Mouse (Mus musculus): ENCODE data around the gene Nid1. TPM values are rescaled to one million over a fixed set of nuclear protein-coding genes. Genes with fewer than 3 reads are reported as not detected.
A peak's percentile ranks its signal among the peaks of the same experiment; 100 is the strongest.
"Not testable (repeated sequence)": the region's sequence is repeated elsewhere in the genome, so short reads cannot be mapped to it uniquely, and the experiment has no call there.

Gene Nid1
- polyA plus RNA-seq, 1 experiment from 2014 or later, result 112 TPM

DNA sequence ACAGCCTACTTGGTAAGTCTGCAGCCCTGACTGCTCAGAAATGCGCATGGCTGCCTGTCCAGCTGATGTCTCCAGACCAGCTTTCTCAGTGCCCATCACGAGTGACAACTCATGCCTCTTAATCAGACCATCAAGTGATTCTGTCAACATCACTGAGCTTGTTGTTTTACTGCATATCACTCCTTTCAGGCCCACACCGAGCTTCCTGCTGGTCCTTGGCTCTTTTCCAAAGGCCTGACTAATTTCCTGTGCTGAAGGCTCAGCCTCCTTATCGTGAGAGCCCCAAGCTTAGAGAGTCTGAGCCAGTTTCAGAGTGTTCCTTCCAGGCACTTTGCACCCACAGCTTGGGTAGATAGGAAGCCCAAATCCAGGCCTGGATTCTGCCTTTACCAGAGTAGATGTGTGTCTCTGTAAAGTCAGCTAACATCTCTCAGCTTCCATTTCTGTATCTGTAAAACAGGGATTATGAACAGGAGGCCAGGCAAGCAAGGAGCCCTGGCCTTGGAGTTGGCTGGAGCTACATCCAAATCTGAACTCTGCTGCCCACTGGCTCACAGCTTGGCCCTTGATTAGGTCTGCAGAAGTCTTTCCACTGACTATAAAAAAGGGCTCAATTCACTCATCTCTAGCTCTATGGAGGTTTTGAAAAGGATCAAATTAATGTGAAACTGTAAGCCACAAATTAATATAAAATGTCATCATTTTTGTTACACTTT, 101.4 kb downstream of the Nid1 start:
- Histone ChIP-seq H3K4me3 (replicated peaks; ENCODE audit: low read length) (no peak overlapping the region), H3K27me3 (ENCODE audit: control insufficient read depth, insufficient read depth, low read length) (no peaks in the 10 kb centered on the region), H3K4me2 (ENCODE audit: low read depth, low read length) (no peak overlapping the region), H3K27ac (ENCODE audit: low read length) (no peak overlapping the region), H3K4me1 (ENCODE audit: control insufficient read depth, insufficient read depth, low read length) (no peaks in the 10 kb centered on the region), H3K9me3 (replicated peaks; ENCODE audit: control insufficient read depth, low read length) (no peaks in the 10 kb centered on the region), H3K9ac (ENCODE audit: low read length) (no peak overlapping the region), H3K36me3 (ENCODE audit: control insufficient read depth, insufficient read depth, low read length) (no peaks in the 10 kb centered on the region)
- ATAC-seq (ENCODE audit: insufficient read depth, low FRiP score), result peak; percentile 40; the same call in 1 of the 2 replicates
- WGBS, result 32% methylated on average over 4 of the region's 4 CpGs

DNA sequence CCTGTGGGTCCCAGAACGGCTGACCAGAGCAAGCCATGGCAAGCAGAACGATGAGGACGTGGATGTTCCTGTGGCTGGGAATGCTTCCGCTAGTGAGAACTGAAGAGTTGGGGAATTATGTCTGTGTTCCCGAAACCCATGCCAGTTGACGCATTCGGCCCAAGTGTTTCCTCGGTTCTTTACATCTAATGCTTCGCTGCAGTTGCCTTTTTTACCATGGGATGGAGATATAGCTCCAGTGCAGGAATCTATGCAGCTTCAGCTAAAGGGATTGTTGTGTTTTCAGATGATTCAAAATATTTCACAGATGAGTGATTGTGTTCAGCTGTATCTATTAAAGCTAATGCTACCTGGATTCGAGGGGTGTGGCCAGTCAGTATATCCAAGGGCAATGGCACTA, 105.7 kb downstream of the Nid1 start:
- H3K36me3 ChIP-seq (ENCODE audit: control insufficient read depth, insufficient read depth, low read length), result not testable (repeated sequence)
- 94% methylated on average over 10 of the region's 10 CpGs for WGBS

DNA sequence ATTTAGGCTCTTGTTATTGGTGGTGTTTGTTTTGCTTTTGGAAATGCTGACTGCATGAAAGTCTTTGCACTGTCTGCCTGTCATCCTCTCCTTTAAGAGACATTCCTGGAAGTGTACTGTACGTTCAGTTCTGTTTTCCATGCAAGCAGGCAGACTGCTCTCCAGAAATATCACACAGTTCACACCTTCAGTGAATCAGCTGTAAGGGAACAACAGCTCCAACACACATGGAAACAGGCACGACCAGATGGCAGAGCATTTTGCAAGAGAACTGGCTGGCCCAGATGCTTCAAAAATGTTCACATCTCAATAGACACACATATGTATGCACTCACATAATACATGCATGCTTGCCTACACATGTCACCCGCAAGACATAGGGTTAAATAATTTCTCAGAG, 109.4 kb downstream of the Nid1 start:
- H3K27me3 ChIP-seq (ENCODE audit: control insufficient read depth, insufficient read depth, low read length), result no peaks in the 10 kb centered on the region
- H3K9ac ChIP-seq (ENCODE audit: low read length), result no peak overlapping the region
- 67% methylated on average over 3 of the region's 3 CpGs for WGBS
- H3K4me2 ChIP-seq (ENCODE audit: low read depth, low read length), result no peak overlapping the region
- no peak overlapping the region for H3K4me3 ChIP-seq (replicated peaks; ENCODE audit: low read length)
- H3K36me3 ChIP-seq (ENCODE audit: control insufficient read depth, insufficient read depth, low read length), result no peaks in the 10 kb centered on the region
- H3K4me1 ChIP-seq (ENCODE audit: control insufficient read depth, insufficient read depth, low read length), result no peaks in the 10 kb centered on the region
- no peak overlapping the region for H3K27ac ChIP-seq (ENCODE audit: low read length)
- ATAC-seq (ENCODE audit: insufficient read depth, low FRiP score), result no peak
- no peaks in the 10 kb centered on the region for H3K9me3 ChIP-seq (replicated peaks; ENCODE audit: control insufficient read depth, low read length)

More for the DNA sequence above, 105.7 kb downstream of the Nid1 start:
- ATAC-seq (ENCODE audit: insufficient read depth, low FRiP score); H3K4me3 ChIP-seq (replicated peaks; ENCODE audit: low read length); H3K4me2 ChIP-seq (ENCODE audit: low read depth, low read length); H3K9ac ChIP-seq (ENCODE audit: low read length); H3K27ac ChIP-seq (ENCODE audit: low read length); H3K27me3 ChIP-seq (ENCODE audit: control insufficient read depth, insufficient read depth, low read length); H3K4me1 ChIP-seq (ENCODE audit: control insufficient read depth, insufficient read depth, low read length); H3K9me3 ChIP-seq (replicated peaks; ENCODE audit: control insufficient read depth, low read length): not testable (repeated sequence)

DNA sequence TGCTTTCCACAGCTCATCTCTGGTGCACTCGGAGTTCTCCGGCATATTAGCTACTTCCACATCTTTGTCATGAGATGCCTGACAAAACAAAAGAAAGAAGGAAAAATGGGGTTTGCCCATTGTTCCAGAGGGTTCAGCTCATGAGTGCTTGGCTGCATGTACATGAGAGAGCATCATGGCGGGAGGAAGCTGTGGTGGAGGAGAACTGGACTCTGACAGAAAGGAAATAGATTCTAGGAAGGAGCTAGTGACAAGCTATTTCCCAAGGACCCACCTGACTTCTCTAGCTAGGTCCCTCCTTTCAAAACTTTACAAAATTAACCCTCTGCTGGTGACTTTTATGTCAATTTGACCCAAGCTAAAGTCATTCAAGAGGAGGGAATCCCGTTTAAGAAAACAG, 110.5 kb downstream of the Nid1 start:
- Histone ChIP-seq H3K27me3 (ENCODE audit: control insufficient read depth, insufficient read depth, low read length) (no peaks in the 10 kb centered on the region), H3K4me3 (replicated peaks; ENCODE audit: low read length) (no peak overlapping the region), H3K9ac (ENCODE audit: low read length) (no peak overlapping the region), H3K4me1 (ENCODE audit: control insufficient read depth, insufficient read depth, low read length) (no peaks in the 10 kb centered on the region), H3K27ac (ENCODE audit: low read length) (no peak overlapping the region), H3K4me2 (ENCODE audit: low read depth, low read length) (no peak overlapping the region), H3K9me3 (replicated peaks; ENCODE audit: control insufficient read depth, low read length) (no peaks in the 10 kb centered on the region), H3K36me3 (ENCODE audit: control insufficient read depth, insufficient read depth, low read length) (no peaks in the 10 kb centered on the region)
- ATAC-seq (ENCODE audit: insufficient read depth, low FRiP score), result no peak
- WGBS, result 90% methylated on average over 4 of the region's 4 CpGs

DNA sequence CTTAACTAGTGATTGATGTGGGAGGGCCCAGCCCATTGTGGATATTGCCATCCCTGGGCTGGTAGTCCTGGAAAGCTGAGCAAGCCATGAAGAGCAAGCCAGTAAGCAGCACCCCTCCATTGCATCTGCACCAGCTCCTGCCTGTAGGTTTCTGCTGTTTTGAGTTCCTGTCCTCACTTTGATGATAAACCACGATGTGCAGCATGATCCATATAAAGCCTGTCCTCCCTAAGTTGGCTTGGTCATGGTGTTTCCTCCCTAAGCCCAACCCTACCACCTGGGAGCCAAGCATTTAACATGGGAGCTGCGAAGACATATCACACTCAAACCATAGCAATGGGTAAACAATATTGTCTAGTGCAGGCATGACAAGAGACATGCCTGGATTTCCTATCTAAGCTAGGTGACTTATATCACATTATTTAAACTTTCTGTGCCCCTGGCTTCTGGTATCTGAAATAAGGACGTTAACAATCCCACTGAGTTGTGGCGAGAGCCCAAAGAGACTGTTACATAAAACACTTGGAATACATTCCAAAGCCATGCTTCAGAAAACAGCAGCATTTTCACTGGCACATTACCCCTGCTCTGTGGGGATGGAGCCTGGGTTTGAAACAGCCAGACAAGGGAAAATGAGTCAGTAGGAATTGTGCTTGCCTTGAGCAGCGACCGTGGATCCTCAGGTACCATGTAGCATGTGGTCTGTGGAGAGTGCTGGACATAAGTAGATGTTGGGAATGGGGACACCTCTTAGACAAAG, 111.3 kb downstream of the Nid1 start:
- no peak for ATAC-seq (ENCODE audit: insufficient read depth, low FRiP score)
- Histone ChIP-seq H3K9me3 (replicated peaks; ENCODE audit: control insufficient read depth, low read length) (no peaks in the 10 kb centered on the region), H3K27me3 (ENCODE audit: control insufficient read depth, insufficient read depth, low read length) (no peaks in the 10 kb centered on the region), H3K9ac (ENCODE audit: low read length) (no peak overlapping the region), H3K27ac (ENCODE audit: low read length) (no peak overlapping the region), H3K36me3 (ENCODE audit: control insufficient read depth, insufficient read depth, low read length) (no peaks in the 10 kb centered on the region), H3K4me1 (ENCODE audit: control insufficient read depth, insufficient read depth, low read length) (no peaks in the 10 kb centered on the region), H3K4me3 (replicated peaks; ENCODE audit: low read length) (no peak overlapping the region), H3K4me2 (ENCODE audit: low read depth, low read length) (no peak overlapping the region)
- 81% methylated on average over 6 of the region's 6 CpGs for WGBS

DNA sequence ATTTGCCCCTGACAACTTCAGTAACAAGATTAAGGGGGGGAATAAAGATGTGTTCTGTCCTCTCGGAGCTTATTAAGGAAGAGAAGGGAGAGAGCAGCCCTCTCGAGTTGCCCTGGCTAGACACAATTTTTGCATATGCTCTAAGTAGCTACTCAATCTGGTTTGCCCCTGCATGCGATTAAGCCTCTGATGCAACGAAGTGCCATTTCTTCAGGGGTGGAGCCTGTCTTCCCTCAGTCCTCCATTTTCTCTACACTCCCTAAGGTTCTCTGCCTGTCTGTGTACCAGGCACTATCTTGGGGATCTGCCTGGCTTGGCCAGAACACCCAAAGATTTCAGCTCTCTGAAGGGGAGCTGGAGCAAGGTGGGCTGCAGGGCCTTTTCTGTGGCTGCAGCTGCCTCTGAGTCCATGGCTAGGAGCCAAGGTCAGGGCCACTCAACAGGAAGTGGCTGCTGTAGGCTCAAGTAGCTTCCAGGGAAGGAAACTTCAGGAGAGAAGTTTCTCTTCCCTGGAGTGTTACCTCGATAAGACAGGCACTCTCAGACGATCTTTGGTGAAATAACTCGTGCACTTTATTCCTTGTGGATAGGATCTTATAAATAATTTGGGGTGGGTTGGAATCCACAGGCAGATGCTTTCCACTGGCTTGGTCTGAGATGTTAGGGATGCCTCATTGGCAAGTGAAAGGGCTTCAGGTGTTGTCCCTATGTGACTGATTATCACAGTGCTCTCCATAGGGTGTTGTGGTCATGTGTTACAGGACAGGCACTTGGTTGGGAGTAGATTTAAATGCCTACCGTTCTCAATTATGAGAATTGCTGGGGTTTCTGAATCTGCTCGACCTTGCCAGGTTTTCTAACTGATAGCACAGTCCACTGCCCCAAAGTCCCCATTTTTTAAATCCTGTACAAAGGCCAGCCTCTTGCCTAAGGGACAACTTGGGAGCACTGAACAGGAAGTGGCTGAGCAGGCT, 112.6 kb downstream of the Nid1 start:
- H3K4me1 ChIP-seq (ENCODE audit: control insufficient read depth, insufficient read depth, low read length), result no peaks in the 10 kb centered on the region
- WGBS, result 72% methylated on average over 9 of the region's 9 CpGs
- no peak for ATAC-seq (ENCODE audit: insufficient read depth, low FRiP score)

DNA sequence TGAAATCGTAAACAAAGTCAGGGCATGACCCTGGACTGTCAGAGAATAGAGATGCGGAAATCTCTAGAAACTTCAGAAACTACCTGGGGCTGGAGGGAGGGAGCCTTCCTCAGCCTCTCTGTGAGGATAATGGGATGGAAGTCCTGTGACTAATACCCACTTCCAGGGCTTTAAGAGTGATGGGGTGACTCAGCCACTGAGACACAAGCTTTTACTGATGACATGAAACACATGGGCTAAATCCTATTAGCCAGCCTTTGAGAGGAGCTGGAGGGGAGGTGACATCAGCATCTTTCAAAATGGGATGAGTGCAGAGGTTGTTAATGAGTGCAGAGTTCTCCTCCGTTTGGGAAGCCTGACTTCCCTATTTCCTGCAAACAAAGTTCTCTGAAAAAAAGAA, 114.7 kb downstream of the Nid1 start:
- Histone ChIP-seq H3K9me3 (replicated peaks; ENCODE audit: control insufficient read depth, low read length) (no peaks in the 10 kb centered on the region), H3K9ac (ENCODE audit: low read length) (no peak overlapping the region), H3K4me1 (ENCODE audit: control insufficient read depth, insufficient read depth, low read length) (no peaks in the 10 kb centered on the region), H3K4me2 (ENCODE audit: low read depth, low read length) (no peak overlapping the region), H3K27ac (ENCODE audit: low read length) (no peak overlapping the region), H3K27me3 (ENCODE audit: control insufficient read depth, insufficient read depth, low read length) (no peaks in the 10 kb centered on the region), H3K4me3 (replicated peaks; ENCODE audit: low read length) (no peak overlapping the region), H3K36me3 (ENCODE audit: control insufficient read depth, insufficient read depth, low read length) (no peaks in the 10 kb centered on the region)
- 46% methylated on average over 3 of the region's 3 CpGs for WGBS
- no peak for ATAC-seq (ENCODE audit: insufficient read depth, low FRiP score)

More for the DNA sequence above, 112.6 kb downstream of the Nid1 start:
- no peak overlapping the region for H3K27ac ChIP-seq (ENCODE audit: low read length)
- no peaks in the 10 kb centered on the region for H3K9me3 ChIP-seq (replicated peaks; ENCODE audit: control insufficient read depth, low read length)
- H3K27me3 ChIP-seq (ENCODE audit: control insufficient read depth, insufficient read depth, low read length), result no peaks in the 10 kb centered on the region
- H3K4me2 ChIP-seq (ENCODE audit: low read depth, low read length), result no peak overlapping the region
- no peak overlapping the region for H3K4me3 ChIP-seq (replicated peaks; ENCODE audit: low read length)
- no peaks in the 10 kb centered on the region for H3K36me3 ChIP-seq (ENCODE audit: control insufficient read depth, insufficient read depth, low read length)
- H3K9ac ChIP-seq (ENCODE audit: low read length), result no peak overlapping the region

DNA sequence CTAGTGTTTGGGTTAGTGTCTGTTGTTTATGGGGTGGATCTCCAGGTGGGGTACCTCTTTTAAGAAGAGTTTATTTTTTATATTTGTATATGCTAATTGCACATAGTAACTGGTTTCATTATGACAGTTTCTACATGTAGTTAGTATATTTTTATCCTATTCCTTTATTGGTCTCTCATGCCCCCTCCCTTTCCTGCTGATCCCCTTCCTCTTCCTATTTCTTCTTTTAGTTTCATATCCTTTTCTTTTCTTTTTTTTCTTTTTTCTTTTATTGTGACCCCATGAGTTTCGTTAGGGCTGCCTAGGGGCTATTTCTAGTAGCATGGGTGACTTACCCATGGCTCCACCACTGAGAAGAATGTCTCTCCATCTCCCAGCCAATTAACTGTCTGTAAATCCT, 116.3 kb downstream of the Nid1 start:
- no peak for ATAC-seq (ENCODE audit: insufficient read depth, low FRiP score)
- H3K4me2 ChIP-seq (ENCODE audit: low read depth, low read length), result no peak overlapping the region
- no peak overlapping the region for H3K4me3 ChIP-seq (replicated peaks; ENCODE audit: low read length)
- no peak overlapping the region for H3K9ac ChIP-seq (ENCODE audit: low read length)
- no peaks in the 10 kb centered on the region for H3K9me3 ChIP-seq (replicated peaks; ENCODE audit: control insufficient read depth, low read length)
- H3K27ac ChIP-seq (ENCODE audit: low read length), result no peak overlapping the region
- H3K36me3 ChIP-seq (ENCODE audit: control insufficient read depth, insufficient read depth, low read length), result no peaks in the 10 kb centered on the region
- WGBS, result 63% methylated on average over 1 of the region's 1 CpGs
- H3K27me3 ChIP-seq (ENCODE audit: control insufficient read depth, insufficient read depth, low read length), result no peaks in the 10 kb centered on the region
- no peaks in the 10 kb centered on the region for H3K4me1 ChIP-seq (ENCODE audit: control insufficient read depth, insufficient read depth, low read length)

DNA sequence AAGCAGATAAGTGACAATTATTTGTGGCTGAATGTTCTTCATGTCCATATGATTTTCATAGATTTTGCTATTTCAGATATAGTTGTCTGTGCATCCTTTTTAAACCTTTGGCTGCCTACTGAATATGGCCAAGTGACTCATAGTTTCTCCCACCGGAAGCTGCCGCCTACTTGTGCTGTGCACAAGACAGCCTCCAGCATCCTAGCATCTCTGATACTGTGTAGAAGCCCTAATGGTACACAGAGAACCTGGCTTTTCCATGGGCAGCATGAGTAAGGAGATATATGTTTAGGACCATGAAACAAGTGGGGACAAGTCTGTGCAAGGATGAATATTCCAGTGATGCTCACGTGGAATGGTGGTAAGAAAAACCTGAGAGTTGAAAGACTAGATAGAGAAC, 117.8 kb downstream of the Nid1 start:
- H3K27me3 ChIP-seq (ENCODE audit: control insufficient read depth, insufficient read depth, low read length), result no peaks in the 10 kb centered on the region
- H3K4me3 ChIP-seq (replicated peaks; ENCODE audit: low read length), result no peak overlapping the region
- no peak for ATAC-seq (ENCODE audit: insufficient read depth, low FRiP score)
- H3K36me3 ChIP-seq (ENCODE audit: control insufficient read depth, insufficient read depth, low read length), result no peaks in the 10 kb centered on the region
- H3K4me1 ChIP-seq (ENCODE audit: control insufficient read depth, insufficient read depth, low read length), result no peaks in the 10 kb centered on the region
- H3K27ac ChIP-seq (ENCODE audit: low read length), result no peak overlapping the region
- 87% methylated on average over 3 of the region's 3 CpGs for WGBS
- H3K4me2 ChIP-seq (ENCODE audit: low read depth, low read length), result no peak overlapping the region
- no peak overlapping the region for H3K9ac ChIP-seq (ENCODE audit: low read length)
- H3K9me3 ChIP-seq (replicated peaks; ENCODE audit: control insufficient read depth, low read length), result no peaks in the 10 kb centered on the region
